Mouse (Mus musculus) liver, adult 2 months (tissue): ENCODE results near the gene Lmf2.

Experiments used
- CTCF ChIP-seq: fragments of 200-500 bp; IDR thresholded peaks from 2 replicates; pipeline ENCODE4 v1.5.1; 2011; ENCODE audit warnings: low read depth, low read length, control low read depth
- POLR2A ChIP-seq: fragments of 200-500 bp; IDR thresholded peaks from 2 replicates; pipeline ENCODE4 v1.6.1; 2011; ENCODE audit warnings: low read length, control low read depth; ENCODE audit not compliant: insufficient read depth; ENCODE audit errors: extremely low read depth

DNA sequence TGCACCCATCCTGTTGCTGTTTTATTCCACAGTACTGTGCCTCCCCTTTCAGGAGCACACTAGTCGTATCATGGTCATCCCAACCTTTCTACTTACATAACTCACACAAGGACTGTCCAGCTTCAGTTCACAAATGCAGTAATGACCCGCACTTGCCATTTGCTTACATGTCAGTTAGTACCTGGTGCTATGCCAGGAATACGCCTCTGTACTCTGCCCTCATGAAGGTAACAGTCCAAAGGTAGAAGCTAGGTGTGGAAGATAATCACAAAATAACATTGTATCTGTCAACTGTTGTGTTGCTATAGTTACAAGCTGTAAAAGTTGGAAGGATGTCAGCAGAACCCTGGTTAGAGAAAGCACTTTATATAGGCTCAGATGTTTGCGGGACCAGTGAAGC lies 41.4 kb upstream of the Lmf2 start:
- TF ChIP-seq POLR2A (no peak), CTCF (no peak)
